Mouse (Mus musculus) kidney, adult 11 months (tissue): ENCODE data around the gene Ap2a2.
"Not testable (repeated sequence)": the region's sequence is repeated elsewhere in the genome, so short reads cannot be mapped to it uniquely, and the experiment has no call there.

Experiments
- DNase-seq: peaks from one replicate; pipeline ENCODE4 v3.0.0; 2022

Ap2a2 gene

DNA sequence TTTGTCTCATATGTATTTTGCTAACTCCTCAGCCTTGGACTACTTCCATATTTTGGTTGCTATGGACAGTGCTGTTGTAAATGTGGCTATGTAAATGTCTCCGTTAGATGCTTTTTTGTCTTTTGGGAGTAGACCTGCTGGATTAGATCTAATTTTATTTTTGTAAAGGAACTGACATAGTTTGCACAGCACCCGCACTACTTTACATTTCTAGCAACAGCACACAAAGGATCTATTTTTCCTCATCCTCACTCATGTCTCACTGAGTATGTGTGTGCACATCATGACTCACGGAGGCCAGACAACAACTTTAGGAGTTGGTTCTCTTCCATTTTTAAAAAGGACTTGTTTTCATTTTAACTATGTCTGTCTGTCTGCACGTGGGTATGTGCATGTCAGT, 45.7 kb downstream of the Ap2a2 start:
- DNase-seq: no peak

DNA sequence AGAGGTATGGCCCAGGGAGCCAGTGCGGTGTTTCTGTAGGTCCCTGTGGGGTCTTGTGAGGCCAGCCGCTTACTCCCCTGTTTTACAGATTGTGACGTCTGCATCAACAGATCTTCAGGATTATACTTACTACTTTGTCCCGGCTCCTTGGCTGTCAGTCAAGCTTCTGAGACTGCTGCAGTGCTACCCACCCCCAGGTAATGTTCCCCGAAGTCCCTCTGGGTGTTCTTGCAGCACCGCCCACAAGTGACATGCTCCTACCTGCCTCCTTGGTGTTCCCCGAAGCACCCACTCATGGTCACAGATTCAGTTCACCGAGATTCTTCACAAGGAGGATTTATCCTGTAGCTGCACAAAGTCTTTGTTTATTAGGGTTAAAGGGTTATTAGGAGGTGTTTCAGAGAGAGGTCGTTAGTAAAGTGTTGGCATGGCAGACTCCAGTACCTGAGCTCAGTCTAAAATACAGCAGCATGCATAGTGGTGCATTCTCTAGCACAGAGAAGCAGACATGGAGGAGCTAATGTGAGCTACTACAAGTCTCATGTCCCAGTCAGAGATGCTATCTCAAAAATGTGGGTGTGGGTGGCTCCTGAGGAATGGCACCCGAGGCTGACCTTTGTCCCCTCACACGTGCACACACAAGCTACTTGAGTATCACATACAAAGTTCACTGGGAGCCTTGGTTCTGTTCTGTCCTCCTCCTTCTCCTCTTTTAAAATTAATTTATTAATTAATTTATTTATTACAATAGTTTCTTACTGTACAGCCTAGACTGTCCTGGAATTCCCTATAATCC, 47.9 kb downstream of the Ap2a2 start:
- no peak for DNase-seq

DNA sequence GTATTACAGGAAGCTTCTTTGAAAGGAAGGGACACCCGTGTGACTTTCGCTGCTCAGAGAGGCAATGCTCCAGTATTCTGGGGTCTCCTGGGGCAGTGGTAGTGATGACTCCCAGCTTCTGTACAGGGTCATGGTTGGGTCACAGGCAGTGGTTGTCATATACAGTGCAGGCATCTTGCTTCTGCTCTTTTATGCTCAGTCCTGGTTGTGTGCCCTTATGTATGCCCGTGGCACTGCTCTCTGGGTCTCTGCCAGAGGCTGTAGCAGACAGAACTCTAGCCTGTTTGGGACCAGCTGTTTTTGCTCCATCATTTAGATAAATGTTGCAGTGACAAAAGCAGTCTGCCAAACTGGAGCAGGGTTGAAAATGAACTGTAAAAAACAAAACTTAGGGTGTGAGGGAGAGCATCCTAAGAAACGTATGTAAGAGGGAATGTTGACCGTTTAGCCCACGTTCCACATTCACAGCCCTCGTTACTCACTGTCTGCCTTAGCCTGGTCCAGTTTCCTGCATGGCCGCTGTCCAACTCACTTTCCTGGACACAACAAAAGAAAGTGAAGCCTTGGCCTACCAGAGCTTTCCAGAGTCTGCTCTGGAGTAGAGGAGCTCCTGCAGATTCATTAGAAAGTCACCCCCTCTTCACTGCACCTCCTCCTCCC, 49.9 kb downstream of the Ap2a2 start:
- peak; percentile 43 for DNase-seq

DNA sequence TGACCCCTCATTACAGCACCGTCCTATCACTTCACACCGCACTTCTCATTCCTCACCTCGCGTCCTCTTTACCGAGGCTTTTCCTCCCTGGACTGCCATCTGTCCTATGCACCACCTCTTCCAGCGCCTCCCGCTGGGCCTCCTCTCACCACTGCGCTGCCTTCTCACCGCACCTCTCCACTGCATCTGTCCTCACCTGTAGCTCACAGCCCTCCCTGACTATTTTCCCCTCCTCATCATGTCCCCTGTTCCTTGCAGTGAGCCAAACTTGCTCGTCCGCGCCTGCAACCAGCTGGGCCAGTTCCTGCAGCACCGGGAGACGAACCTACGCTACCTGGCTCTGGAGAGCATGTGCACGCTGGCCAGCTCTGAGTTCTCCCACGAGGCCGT, 50.4 kb downstream of the Ap2a2 start:
- no peak for DNase-seq

DNA sequence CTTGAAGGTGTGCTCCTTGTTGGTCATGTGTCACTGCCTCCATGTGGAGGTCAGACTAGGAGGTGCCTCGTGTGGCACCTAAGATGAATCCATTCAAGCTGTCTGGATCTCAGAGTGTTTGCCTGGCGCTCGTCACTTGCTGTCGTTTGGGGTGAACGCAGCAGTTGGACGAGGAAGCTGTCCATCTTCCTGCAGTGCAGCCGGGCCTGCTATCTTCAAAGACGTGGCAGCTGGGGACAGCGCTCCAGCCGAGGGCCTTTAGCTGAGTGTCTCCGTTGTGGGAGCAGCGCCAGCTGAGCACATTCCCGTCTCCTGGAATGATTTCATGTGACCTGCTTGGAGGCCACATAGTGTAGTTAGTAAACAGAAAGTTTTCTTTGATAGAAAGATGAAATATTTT, 50.8 kb downstream of the Ap2a2 start:
- DNase-seq: peak; percentile 62

DNA sequence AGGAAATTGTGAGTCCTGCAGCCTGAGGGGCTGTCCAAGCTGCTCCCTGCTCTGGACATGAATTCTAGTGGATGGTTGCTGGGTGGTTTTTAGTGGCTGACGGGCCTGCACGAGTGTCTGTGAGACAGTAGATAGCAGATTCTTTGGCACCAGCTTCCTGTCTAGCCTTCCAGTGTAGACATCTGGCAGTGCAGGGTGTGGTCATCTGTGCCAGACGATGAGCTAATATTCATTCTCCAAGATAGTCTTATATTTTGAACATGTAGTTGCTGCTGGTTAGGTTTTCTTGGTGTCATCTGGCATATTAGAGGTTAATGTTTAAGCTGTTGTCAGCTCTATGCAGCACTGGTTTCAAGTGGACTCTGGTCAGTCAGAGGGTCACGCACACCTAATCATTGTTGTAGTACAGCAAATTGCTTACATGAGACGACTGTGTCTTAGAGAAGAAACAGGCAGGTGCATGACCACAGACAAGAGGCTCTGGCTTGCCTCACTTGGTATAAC, 52.4 kb downstream of the Ap2a2 start:
- DNase-seq: peak; percentile 86

DNA sequence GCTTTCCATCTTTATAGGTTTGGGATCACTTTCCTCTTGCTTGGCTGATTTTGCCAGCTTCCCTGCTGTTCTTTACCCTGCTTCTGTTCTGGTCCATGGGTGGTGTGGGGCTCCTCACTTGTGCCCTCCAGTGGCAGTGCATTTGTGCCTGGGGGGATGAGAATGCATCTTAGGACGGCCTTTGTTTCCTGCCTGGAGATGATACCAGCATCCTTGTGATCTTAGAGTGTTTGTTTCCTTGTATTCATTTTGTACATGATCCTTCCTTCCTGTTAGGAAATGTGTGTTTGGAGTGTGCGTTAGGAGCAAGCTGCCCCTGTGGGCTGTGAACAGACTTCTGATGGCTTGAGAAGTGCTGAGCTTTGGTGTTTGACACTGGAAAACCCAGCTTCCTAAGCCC, 62.2 kb downstream of the Ap2a2 start:
- no peak for DNase-seq

DNA sequence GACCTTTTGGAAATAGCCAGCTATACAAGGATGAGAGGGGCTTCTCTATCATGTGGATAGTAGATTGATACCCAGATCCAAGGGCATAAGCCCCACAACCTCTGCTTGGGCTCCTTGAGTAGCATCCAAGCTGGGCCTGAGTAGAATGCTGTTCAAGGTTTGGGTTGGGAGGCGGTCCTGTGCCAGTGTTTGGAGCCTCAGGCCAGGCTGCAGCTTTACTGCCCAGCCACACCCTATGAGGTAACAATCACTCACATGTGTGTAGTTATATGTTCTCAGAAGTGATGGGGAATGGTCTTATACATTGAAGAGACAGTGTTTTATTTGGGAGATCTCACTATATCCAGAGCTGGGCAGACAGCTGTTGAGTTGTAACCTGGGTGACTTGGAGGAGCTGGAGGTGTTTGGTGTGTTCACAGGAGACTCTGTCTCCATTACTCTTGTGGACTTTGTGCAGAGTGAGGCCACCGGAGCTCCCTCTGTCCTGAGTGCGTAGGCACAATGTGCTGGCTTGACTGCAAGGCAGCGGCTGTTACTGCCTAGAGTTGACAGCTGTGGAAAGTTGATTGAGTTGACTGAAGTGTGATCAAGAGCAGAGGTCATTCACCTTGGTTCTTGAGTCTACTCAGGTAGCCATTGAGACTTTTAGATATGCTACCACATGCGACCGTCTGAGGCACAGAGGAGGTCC, 63.3 kb downstream of the Ap2a2 start:
- no peak for DNase-seq

DNA sequence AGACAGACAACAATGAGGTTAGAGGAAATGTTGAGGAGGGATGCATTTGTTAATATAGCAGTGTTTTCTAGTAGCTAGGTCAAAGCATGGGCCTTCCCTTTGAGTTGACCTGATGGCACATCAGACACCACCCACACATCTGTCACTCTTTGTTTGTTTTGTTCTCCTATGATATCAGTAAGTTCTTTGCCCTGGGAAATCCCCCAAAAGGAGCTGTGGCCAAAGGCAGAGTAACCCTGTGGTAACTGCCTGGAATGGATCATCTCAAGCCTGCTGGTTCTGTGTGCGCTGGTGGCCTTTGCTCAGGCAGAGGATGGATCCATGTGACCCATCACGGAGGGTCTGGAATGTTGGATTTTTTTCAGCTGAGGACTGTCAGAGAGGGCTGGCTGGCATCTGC, 66.0 kb downstream of the Ap2a2 start:
- DNase-seq: no peak

DNA sequence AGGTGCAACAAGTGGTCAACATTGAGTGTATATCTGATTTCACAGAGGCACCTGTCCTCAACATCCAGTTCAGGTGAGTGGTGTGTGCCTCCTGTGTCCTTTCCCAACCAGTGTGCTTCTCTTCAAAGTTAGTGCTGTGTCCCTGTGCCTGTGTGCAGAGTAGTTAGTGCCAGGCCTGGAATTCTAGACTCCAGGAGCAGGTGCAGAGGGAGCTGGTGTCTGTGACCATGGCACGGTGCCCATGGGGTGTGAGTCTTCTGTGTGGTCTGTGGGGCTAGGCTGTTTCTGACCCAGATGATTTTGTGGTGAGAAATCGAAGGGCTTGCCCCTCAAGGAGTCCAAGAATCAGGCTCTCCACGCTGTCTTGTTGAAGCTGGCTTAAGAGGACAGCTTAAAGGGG, 67.3 kb downstream of the Ap2a2 start:
- no peak for DNase-seq

DNA sequence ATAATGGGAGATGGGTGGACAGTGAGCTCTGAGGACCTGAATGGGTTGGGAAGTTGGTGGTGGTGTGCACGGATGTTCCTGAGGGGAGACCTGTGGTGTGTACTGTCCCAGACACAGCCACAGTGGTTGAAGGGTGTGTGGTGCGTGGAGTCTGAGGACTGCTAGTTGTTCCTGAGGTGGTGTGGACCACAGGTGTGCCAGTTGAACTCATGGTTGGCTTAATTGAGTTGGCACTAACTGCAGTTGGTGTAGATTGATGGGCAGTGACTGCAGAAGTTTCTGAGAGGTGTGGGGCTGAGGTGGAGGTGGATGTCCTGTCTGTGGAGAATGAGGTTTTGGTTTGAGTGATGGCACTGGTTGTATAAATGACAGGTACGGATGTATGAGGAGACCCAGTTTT, 76.1 kb downstream of the Ap2a2 start:
- not testable (repeated sequence) for DNase-seq

DNA sequence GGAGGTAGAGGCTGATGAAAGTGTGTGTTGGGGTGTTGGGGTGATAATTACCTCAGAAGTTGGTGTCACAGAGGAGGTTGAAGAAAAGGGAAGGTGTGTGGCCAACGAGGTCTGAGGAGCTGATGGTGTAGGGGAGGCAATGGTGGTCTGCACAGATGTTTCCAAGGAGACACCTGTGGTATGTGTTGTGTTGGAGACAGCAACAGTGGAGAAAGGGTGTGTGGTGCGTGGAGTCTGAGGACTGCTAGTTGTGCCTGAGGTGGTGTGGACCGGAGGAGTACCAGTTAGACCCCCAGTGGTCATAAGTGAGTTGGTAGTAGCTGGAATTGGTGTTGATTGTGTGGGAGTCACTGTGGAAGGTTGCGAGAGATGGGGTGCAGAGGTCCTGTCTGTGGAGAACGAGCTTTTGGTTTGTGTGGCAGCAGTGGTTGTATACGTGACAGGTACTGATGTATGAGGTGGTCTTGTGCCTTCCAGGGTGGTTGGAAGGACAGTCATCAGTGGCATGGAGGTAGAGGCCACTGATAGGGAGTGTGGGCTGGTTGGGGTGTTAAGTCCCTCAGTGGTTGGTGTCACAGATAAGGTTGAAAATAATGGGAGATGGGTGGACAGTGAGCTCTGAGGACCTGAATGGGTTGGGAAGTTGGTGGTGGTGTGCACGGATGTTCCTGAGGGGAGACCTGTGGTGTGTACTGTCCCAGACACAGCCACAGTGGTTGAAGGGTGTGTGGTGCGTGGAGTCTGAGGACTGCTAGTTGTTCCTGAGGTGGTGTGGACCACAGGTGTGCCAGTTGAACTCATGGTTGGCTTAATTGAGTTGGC, 76.8 kb downstream of the Ap2a2 start:
- DNase-seq: not testable (repeated sequence)

DNA sequence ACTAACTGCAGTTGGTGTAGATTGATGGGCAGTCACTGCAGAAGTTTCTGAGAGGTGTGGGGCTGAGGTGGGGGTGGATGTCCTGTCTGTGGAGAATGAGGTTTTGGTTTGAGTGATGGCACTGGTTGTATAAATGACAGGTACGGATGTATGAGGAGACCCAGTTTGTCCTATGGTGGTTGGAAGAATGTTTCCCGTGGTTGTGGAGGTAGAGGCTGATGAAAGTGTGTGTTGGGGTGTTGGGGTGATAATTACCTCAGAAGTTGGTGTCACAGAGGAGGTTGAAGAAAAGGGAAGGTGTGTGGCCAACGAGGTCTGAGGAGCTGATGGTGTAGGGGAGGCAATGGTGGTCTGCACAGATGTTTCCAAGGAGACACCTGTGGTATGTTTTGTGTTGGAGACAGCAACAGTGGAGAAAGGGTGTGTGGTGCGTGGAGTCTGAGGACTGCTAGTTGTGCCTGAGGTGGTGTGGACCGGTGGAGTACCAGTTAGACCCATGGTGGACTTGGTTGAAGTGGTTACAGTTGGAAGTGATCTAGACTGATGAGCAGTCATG, 77.4 kb downstream of the Ap2a2 start:
- not testable (repeated sequence) for DNase-seq

DNA sequence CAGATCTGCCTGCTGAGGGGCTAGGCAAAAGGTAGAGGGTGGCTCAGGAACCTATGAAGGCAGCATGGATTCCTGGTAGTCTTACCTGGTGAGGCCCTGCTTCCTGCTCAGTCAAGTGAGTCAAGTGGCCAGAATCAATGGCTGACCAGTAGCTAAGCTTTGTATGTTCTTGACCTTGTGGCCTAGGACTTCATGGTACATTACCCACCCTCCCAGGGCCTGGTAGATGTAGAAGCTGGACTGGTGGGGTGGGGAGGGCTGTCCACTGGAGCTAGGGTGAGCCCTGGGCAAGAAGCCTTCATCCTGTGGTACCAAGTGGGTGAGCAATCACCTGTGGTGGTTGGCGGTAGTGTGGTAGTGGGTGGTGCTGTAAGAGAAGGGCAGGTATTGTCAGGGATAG, 80.4 kb downstream of the Ap2a2 start:
- DNase-seq: peak; percentile 36

DNA sequence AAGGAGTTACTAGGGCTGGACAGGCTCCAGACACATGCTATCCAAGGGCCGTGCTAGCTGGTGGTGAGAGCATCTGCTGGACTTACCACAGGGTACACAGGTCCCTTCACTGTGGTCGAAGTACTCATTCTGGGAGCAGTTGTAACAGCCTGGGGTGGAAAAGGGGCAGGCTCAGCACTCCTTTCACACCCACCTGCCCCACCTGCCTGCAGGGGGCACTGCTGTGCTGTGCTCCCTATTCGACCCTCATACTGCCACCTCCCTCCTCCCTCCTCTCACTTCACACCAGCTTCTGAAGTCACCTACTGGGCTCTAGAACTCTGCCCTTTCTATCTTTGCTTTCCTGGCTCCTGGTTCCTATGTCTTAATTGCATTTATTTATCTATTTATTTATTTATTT, 81.2 kb downstream of the Ap2a2 start:
- no peak for DNase-seq

DNA sequence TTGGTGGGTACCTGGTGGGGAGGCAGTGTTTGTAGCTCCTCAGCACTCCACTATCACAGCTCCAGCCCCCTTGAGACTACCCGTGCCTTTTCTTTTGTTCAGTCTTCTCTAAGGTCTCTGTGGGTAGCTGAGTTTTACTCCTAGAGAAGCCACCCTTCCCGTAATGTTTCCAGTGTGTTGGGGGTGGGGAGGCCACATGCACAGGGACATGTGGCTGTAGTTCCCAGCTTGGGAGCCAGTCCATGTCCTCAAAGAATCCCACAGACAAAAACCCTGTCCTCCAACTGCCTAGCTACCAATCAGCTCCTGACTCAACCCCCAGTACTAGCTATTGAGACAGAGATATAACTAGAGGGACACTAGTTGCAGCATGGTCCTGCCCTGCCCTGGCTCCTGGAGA, 85.1 kb downstream of the Ap2a2 start:
- no peak for DNase-seq

DNA sequence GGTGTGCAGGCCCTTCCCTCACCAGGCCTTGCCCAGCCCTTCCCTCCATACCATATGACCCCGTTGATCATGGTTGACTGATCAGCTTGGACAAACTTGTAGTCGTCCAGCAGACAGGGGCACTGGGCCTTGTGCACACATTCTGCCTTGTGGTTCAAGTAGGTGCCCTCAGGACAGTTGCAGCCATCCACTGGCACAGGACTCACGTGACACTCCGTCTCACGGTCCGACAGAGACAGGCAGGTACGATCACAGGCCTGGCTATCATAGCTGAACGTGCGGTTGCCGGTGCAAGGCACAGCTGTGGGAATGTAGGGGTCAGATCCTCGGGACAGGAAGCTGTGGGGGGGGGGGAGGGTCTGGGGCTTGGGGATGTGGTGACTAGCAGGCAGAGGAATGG, 85.8 kb downstream of the Ap2a2 start:
- DNase-seq: no peak

DNA sequence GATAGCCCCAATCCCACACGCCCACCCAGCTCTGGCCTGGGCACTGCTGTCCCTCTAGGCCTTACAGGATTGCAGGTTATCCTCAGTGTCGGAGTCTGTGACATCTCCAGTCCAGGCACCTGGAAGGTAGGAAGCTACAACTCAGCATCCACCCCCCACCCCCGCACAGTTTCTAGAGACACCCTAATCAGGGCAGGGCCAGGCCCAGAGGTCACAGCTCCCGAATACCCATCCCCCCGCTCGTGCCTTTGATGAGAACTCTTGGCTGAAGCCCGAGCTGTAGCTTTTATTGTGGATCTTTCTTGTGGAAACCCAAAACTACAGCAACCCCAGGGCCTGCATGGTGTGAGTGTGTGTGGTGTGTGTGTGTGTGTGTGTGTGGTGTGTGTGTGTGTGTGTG, 90.2 kb downstream of the Ap2a2 start:
- DNase-seq: no peak

DNA sequence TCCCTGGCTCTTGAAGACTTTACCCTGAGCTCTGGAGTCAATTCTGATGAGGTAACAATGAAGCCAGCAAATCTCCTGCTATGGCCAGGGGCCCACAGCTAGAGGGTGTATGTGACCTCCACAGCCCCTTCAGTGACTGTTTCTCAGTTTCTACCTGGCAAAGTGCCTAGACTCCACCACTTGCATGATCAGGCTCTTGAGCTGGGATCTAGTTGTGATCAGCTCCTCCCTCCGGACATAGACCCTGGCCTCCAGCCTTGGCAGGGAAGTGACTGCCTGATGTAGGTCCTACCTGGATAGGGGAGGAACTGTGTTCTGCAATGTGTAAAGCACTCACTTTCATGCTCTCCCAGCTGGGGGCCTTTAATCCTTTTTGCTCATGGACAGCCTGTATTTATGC, 98.4 kb downstream of the Ap2a2 start:
- peak; percentile 38 for DNase-seq

DNA sequence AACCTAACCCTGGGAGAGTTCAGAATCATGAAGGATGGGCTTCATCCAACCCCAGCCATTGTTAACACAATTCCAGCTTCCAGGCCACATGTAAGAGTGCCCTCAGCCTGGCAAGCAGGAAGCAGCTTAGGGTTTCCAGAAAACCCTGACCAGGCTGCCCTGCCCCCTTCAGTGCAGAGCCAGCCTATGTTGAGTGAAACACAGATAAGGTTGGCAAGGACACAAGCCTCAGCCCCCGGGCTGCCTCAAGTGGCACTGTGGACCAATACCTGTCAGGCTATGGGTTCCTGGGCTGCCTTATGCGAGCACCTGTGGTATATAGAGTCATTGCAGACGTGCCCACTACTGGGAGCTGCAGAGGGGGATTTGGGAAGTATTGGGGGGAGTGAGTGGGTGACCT, 99.5 kb downstream of the Ap2a2 start:
- DNase-seq: no peak

DNA sequence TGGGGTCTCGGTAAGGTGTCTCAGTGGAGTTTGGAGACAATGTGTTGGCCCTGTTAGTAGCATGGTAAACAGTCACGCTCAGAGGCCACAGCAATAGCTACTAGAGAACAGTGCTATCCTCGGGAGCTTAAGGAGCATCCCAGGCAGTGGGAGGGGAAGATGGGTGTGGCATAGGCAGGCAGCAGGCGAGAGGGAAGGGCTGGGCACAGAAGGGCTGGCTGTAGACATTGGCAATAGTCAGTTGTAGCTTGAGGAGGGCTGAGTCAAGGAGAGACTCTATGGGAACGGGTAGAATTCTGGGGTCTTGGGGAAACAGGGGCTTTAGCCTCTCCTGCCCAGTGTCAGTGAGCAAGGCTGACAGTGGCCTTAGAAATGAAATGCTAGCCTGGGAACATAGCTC, 100.2 kb downstream of the Ap2a2 start:
- no peak for DNase-seq

DNA sequence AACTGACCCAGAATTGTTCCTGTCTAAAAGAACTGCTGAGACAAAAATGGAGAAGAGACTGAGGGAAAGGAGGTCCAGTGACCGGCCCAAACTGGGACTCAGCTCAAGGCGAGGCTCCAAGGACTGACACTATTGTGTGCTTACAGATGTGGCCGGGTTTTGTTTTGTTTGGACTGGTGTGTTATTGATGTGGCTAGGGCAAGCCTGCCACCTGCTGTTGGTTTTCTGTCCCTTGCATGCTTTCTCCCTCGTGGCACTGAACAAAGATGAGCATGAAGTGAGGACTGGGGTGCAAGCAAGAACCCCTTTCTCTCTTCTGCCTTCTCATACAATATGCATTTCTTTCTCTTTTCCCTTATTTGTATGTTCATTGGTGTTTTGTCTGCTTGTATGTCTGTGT, 104.2 kb downstream of the Ap2a2 start:
- DNase-seq: peak; percentile 39

DNA sequence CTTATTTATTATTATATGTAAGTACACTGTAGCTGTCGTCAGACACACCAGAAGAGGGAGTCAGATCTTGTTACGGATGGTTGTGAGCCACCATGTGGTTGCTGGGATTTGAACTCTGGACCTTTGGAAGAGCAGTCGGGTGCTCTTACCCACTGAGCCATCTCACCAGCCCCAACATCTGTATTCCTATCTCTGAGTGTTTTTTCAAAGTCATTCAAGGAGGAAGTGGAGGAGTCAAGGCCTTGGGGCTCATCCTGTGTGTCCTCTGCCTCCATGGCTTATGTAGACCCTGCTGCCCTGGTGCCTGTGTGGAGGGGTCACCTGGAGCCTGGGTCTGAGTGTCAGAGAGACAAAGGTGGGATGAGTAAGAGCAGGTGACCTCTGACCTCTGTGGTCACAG, 107.1 kb downstream of the Ap2a2 start:
- not testable (repeated sequence) for DNase-seq
